Mouse (Mus musculus): ENCODE measurements at regions not wholly inside any gene's neighbourhood (a gene's known extent, or its start where the extent isn't known, plus 50 kb on each side); places are given as distances from the start of the nearest gene placed in this dataset.

GRCm38 (mm10) chr10:67607297-67608032 is 58.7 kb upstream of the Ado start:
- no peak for DNase-seq

DNA sequence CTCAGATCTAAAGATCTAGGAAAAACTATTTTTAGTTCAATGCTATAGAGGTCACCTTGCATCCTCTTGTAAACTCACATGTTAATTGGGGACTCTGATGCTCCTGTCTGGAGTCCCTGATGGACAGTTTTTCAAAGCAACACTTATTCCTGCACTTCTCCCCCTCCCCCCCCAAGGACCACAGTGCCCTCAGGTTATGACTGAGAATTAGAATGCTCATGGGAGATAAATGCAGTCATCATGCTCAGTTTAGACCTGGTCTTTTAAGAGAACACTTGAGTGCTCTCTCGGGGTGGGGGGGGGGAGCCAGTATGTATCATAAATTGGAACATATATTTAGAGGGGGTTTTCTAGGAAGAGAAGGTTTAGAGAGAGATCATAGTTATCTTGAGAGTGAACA is 58.0 kb upstream of the Ado start:
- no peak for DNase-seq

DNA sequence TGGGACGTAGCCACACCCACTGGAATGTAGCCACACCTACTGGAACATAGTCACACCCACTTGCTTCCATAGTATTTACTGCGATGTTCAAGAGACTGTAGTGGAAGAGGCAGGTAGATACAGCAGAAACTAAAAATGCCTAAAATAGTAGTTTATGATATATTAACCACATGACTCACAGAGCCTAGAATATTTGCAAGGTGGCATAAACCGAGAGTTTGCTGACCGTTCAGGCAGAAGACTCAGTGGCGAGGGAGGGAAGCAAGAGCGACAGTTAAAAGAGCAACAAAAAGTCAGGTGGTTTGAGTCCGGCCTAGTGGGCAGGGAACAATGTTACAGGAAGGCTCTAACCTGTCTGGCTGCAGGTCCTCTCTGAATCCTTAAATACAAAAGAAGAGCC is 50.6 kb upstream of the Ado start:
- no peak for DNase-seq

- no peak for DNase-seq
Observed at GRCm38 (mm10) chr10:67598590-67599047, 49.9 kb upstream of the Ado start.

Measured in adrenal gland, postnatal 36 days (tissue).